Mouse (Mus musculus): Measurements from ENCODE around the gene Sord. TPM values are rescaled to one million over a fixed set of nuclear protein-coding genes. Genes with fewer than 3 reads are reported as not detected.

Sord gene
- total RNA-seq, 1 experiment = 26.0 TPM

DNA sequence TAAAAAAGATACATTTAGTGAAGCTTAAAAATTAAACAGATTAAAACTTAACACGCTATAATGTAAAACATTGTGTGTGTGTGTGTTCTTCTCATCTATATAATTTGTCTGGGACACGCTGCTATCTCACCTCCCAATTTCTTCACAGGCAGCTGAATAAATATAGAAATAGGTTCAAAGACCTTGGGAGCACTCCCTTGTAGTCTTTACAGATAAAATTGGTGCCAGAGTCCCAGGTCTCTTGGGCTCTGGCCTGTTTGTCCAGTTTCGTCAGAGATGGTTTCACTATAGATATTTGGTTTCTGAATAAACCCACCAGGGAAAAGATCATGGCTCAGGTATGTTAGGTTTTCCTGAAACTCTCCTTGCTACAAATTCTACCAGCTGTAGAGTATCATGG lies 44.2 kb downstream of the Sord start:
- Histone ChIP-seq H3K4me3 (ENCODE audit: insufficient read depth in 1 of 2, low read depth in 1 of 2, low read length in 2 of 2, poor library complexity in 1 of 2, severe bottlenecking in 1 of 2) (no peak overlapping the region), H3K27ac (ENCODE audit: insufficient read depth, low read depth, low read length, poor library complexity, severe bottlenecking) (no peak overlapping the region), H3K36me3 (ENCODE audit: control insufficient read depth, insufficient read depth, low read length, poor library complexity, severe bottlenecking) (no peaks in the 10 kb centered on the region), H3K4me1 (ENCODE audit: control insufficient read depth in 2 of 2, insufficient read depth in 2 of 2, low read length in 2 of 2, poor library complexity in 1 of 2) (no peaks in the 10 kb centered on the region), H3K9me3 (ENCODE audit: control insufficient read depth, insufficient read depth, low read depth, low read length) (no peaks in the 10 kb centered on the region), H3K9ac (ENCODE audit: insufficient read depth, low read depth, low read length, poor library complexity, severe bottlenecking) (no peak overlapping the region)
- TF ChIP-seq ZNF384 (IDR thresholded peaks at IDR 0.05; ENCODE audit: low read depth, low read length) = no peak
- no peak for TF ChIP-seq CHD2 (IDR thresholded peaks at IDR 0.05; ENCODE audit: low read depth, low read length)
- no peak for TF ChIP-seq ZC3H11A (IDR thresholded peaks at IDR 0.05; ENCODE audit: borderline replicate concordance, low read depth, low read length)
- no peak for TF ChIP-seq HCFC1 (IDR thresholded peaks at IDR 0.05; ENCODE audit: borderline replicate concordance, insufficient read depth, low read length)
- TF ChIP-seq MAFK (IDR thresholded peaks at IDR 0.05; ENCODE audit: insufficient read depth, low read depth, low read length) = no peak
- DNase-seq (ENCODE audit: low read depth, low spot score) = no peak
- in situ Hi-C loops (cut with MboI; ENCODE audit: low sequenced_read_pairs in 2 of 2, unreplicated experiment in 2 of 2) = no loop called here

GRCm38 (mm10) chr2:122284091-122284490 lies 49.5 kb downstream of the Sord start:
- in situ Hi-C loops (cut with MboI; ENCODE audit: low sequenced_read_pairs in 2 of 2, unreplicated experiment in 2 of 2) = no loop called here
- Histone ChIP-seq H3K4me3 (ENCODE audit: insufficient read depth in 1 of 2, low read depth in 1 of 2, low read length in 2 of 2, poor library complexity in 1 of 2, severe bottlenecking in 1 of 2) (no peak overlapping the region), H3K27ac (ENCODE audit: insufficient read depth, low read depth, low read length, poor library complexity, severe bottlenecking) (no peak overlapping the region), H3K36me3 (ENCODE audit: control insufficient read depth, insufficient read depth, low read length, poor library complexity, severe bottlenecking) (no peaks in the 10 kb centered on the region), H3K4me1 (ENCODE audit: control insufficient read depth in 2 of 2, insufficient read depth in 2 of 2, low read length in 2 of 2, poor library complexity in 1 of 2) (no peaks in the 10 kb centered on the region), H3K9me3 (ENCODE audit: control insufficient read depth, insufficient read depth, low read depth, low read length) (no peaks in the 10 kb centered on the region), H3K9ac (ENCODE audit: insufficient read depth, low read depth, low read length, poor library complexity, severe bottlenecking) (no peak overlapping the region)
- no peak for DNase-seq (ENCODE audit: low read depth, low spot score)
- no peak for TF ChIP-seq HCFC1 (IDR thresholded peaks at IDR 0.05; ENCODE audit: borderline replicate concordance, insufficient read depth, low read length)
- TF ChIP-seq ZNF384 (IDR thresholded peaks at IDR 0.05; ENCODE audit: low read depth, low read length) = no peak
- TF ChIP-seq ZC3H11A (IDR thresholded peaks at IDR 0.05; ENCODE audit: borderline replicate concordance, low read depth, low read length) = no peak
- no peak for TF ChIP-seq CHD2 (IDR thresholded peaks at IDR 0.05; ENCODE audit: low read depth, low read length)
- no peak for TF ChIP-seq MAFK (IDR thresholded peaks at IDR 0.05; ENCODE audit: insufficient read depth, low read depth, low read length)

DNA sequence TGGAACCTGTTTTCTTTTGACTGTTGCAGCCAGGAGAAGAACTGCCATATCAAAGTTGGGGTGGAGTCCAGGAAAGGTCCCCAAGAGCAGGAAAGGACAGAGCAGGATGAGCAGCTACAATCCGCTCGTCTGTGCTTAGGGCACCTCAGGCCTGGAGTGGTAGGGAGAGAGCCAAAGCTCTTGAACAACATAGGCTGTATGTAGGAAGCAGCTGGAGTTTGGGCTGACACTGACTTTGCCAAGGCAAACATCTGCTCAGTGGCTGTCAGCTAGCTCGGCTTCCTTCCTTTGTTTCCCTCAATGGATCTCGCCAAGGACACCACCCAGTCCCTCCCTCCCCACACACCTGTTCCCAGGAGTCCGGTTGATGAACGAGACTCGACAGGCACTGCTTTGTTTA lies 51.6 kb downstream of the Sord start:
- no peak overlapping the region for H3K9ac ChIP-seq (ENCODE audit: insufficient read depth, low read depth, low read length, poor library complexity, severe bottlenecking)
- H3K9me3 ChIP-seq (ENCODE audit: control insufficient read depth, insufficient read depth, low read depth, low read length) = no peaks in the 10 kb centered on the region
- TF ChIP-seq ZC3H11A (IDR thresholded peaks at IDR 0.05; ENCODE audit: borderline replicate concordance, low read depth, low read length) = no peak
- TF ChIP-seq HCFC1 (IDR thresholded peaks at IDR 0.05; ENCODE audit: borderline replicate concordance, insufficient read depth, low read length) = no peak
- no peak for TF ChIP-seq ZNF384 (IDR thresholded peaks at IDR 0.05; ENCODE audit: low read depth, low read length)
- TF ChIP-seq MAFK (IDR thresholded peaks at IDR 0.05; ENCODE audit: insufficient read depth, low read depth, low read length) = no peak
- TF ChIP-seq CHD2 (IDR thresholded peaks at IDR 0.05; ENCODE audit: low read depth, low read length) = no peak
- H3K4me3 ChIP-seq (ENCODE audit: insufficient read depth in 1 of 2, low read depth in 1 of 2, low read length in 2 of 2, poor library complexity in 1 of 2, severe bottlenecking in 1 of 2) = no peak overlapping the region
- no peak overlapping the region for H3K27ac ChIP-seq (ENCODE audit: insufficient read depth, low read depth, low read length, poor library complexity, severe bottlenecking)
- no peak for DNase-seq (ENCODE audit: low read depth, low spot score)
- H3K36me3 ChIP-seq (ENCODE audit: control insufficient read depth, insufficient read depth, low read length, poor library complexity, severe bottlenecking) = no peaks in the 10 kb centered on the region
- in situ Hi-C loops (cut with MboI; ENCODE audit: low sequenced_read_pairs in 2 of 2, unreplicated experiment in 2 of 2) = no loop called here
- no peaks in the 10 kb centered on the region for H3K4me1 ChIP-seq (ENCODE audit: control insufficient read depth in 2 of 2, insufficient read depth in 2 of 2, low read length in 2 of 2, poor library complexity in 1 of 2)

DNA sequence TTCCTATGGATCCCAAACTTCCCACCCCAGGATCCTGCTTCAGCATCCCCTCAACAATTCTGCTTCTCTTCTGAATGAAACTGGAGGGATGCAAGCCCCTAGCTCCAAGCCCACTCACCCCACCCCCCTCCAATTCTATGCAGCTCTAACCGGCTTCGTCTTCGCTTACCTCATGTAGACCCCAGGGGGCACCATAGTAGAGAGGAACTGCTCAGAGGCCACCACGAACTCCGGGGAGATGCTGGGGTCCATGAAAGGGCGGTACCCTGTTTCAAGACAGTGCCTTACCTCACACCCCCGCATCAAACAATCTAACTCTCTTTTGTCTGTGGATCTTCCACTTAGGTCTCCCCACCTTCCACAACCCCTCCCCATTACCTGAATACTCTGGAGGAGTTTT lies 60.4 kb downstream of the Sord start:
- Histone ChIP-seq H3K4me1 (ENCODE audit: control insufficient read depth in 2 of 2, insufficient read depth in 2 of 2, low read length in 2 of 2, poor library complexity in 1 of 2) (peaks cover 0 to 7% of the 10 kb centered on the region in 2 experiments; a peak in 2 of 4 replicates), H3K36me3 (ENCODE audit: control insufficient read depth, insufficient read depth, low read length, poor library complexity, severe bottlenecking) (no peaks in the 10 kb centered on the region), H3K4me3 (ENCODE audit: insufficient read depth in 1 of 2, low read depth in 1 of 2, low read length in 2 of 2, poor library complexity in 1 of 2, severe bottlenecking in 1 of 2) (no peak overlapping the region), H3K9ac (ENCODE audit: insufficient read depth, low read depth, low read length, poor library complexity, severe bottlenecking) (no peak overlapping the region), H3K9me3 (ENCODE audit: control insufficient read depth, insufficient read depth, low read depth, low read length) (no peaks in the 10 kb centered on the region), H3K27ac (ENCODE audit: insufficient read depth, low read depth, low read length, poor library complexity, severe bottlenecking) (no peak overlapping the region)
- DNase-seq (ENCODE audit: low read depth, low spot score) = no peak
- in situ Hi-C loops (cut with MboI; ENCODE audit: low sequenced_read_pairs in 2 of 2, unreplicated experiment in 2 of 2) = no loop called here
- TF ChIP-seq MAFK (IDR thresholded peaks at IDR 0.05; ENCODE audit: insufficient read depth, low read depth, low read length) (no peak), CHD2 (IDR thresholded peaks at IDR 0.05; ENCODE audit: low read depth, low read length) (no peak), HCFC1 (IDR thresholded peaks at IDR 0.05; ENCODE audit: borderline replicate concordance, insufficient read depth, low read length) (no peak), ZNF384 (IDR thresholded peaks at IDR 0.05; ENCODE audit: low read depth, low read length) (no peak), ZC3H11A (IDR thresholded peaks at IDR 0.05; ENCODE audit: borderline replicate concordance, low read depth, low read length) (no peak)

All from ES-E14 (cell line).